Mouse (Mus musculus) heart, postnatal 0 days (tissue): ENCODE results near the gene AI467606. TPM values are rescaled to one million over a fixed set of nuclear protein-coding genes. Genes with fewer than 3 reads are reported as not detected.

Experiments used
- ATAC-seq: fragments of 200-750 bp; cut with Nextera tagmentation; 2 replicates; pipeline ENCODE4 v1.8.0; 2017; ENCODE audit warnings: low read depth, moderate number of reproducible peaks, moderate library complexity; ENCODE audit not compliant: insufficient read depth
- DNase-seq: peaks from one replicate; pipeline ENCODE4 v3.0.0-alpha.2; 2016; ENCODE audit warnings: low spot score
- H3K27ac ChIP-seq: fragments of 300-500 bp; sonication (generic); 2 replicates; pipeline ENCODE4 v1.5.1; 2014; ENCODE audit warnings: low read depth, mild to moderate bottlenecking
- H3K27me3 ChIP-seq: fragments of 300-500 bp; sonication (generic); 2 replicates; pipeline ENCODE4 v1.6.1; 2014; ENCODE audit warnings: low read length, mixed read lengths; ENCODE audit not compliant: control insufficient read depth, insufficient read depth
- H3K36me3 ChIP-seq: fragments of 300-500 bp; sonication (generic); replicated peaks from 2 replicates; pipeline ENCODE4 v1.6.1; 2014; ENCODE audit warnings: low read length, mixed read lengths; ENCODE audit not compliant: control insufficient read depth, insufficient read depth
- H3K4me1 ChIP-seq: fragments of 300-500 bp; sonication (generic); 2 replicates; pipeline ENCODE4 v1.6.1; 2014; ENCODE audit warnings: antibody characterized with exemption; ENCODE audit not compliant: control insufficient read depth, insufficient read depth
- H3K4me2 ChIP-seq: fragments of 300-500 bp; sonication (generic); 2 replicates; pipeline ENCODE4 v1.6.1; 2014; ENCODE audit warnings: low read depth, mild to moderate bottlenecking, low read length, moderate library complexity
- H3K4me3 ChIP-seq: fragments of 300-500 bp; sonication (generic); 2 replicates; pipeline ENCODE4 v1.5.1; 2014; ENCODE audit warnings: low read depth, low read length
- H3K9ac ChIP-seq: fragments of 300-500 bp; sonication (generic); replicated peaks from 2 replicates; pipeline ENCODE4 v1.6.1; 2014; ENCODE audit warnings: low read depth, low read length, mixed read lengths
- H3K9me3 ChIP-seq: fragments of 300-500 bp; sonication (generic); replicated peaks from 2 replicates; pipeline ENCODE4 v1.6.1; 2016; ENCODE audit warnings: low read length; ENCODE audit not compliant: control insufficient read depth
- CTCF ChIP-seq: IDR thresholded peaks from 2 replicates; pipeline ENCODE4 v1.5.1; 2016; ENCODE audit warnings: antibody characterized with exemption, control low read depth, low read depth
- EP300 ChIP-seq: IDR thresholded peaks from 2 replicates; pipeline ENCODE4 v1.6.1; 2016; ENCODE audit warnings: antibody characterized with exemption, low read depth
- WGBS: fragments of 180-500 bp; shearing (Covaris S2); extraction: QIAGEN DNeasy Blood & Tissue Kit; methylation state at CpG from one replicate; pipeline ENCODE4 v1.1.7; 2014; 5-methylcytosine and 5-hydroxymethylcytosine counted together
- polyA plus RNA-seq: library from polyadenylated mRNA; unstranded; fragments of >200 nt; fragmentation: Nextera tagmentation; extraction: Ambion mirVana; gene quantifications from 2 replicates; pipeline ENCODE4 v1.2.1, GENCODE M21; 2015
- total RNA-seq: library from RNA; depleted of rRNA; stranded (reverse); fragments of >200 nt; gene quantifications from 2 replicates; pipeline ENCODE4 v1.2.3, GENCODE M21; 2014; ENCODE audit warnings: low replicate concordance

Gene AI467606
- total and polyA plus RNA-seq, 2 experiments from 2014 or later = 0.50 to 0.94 TPM

DNA sequence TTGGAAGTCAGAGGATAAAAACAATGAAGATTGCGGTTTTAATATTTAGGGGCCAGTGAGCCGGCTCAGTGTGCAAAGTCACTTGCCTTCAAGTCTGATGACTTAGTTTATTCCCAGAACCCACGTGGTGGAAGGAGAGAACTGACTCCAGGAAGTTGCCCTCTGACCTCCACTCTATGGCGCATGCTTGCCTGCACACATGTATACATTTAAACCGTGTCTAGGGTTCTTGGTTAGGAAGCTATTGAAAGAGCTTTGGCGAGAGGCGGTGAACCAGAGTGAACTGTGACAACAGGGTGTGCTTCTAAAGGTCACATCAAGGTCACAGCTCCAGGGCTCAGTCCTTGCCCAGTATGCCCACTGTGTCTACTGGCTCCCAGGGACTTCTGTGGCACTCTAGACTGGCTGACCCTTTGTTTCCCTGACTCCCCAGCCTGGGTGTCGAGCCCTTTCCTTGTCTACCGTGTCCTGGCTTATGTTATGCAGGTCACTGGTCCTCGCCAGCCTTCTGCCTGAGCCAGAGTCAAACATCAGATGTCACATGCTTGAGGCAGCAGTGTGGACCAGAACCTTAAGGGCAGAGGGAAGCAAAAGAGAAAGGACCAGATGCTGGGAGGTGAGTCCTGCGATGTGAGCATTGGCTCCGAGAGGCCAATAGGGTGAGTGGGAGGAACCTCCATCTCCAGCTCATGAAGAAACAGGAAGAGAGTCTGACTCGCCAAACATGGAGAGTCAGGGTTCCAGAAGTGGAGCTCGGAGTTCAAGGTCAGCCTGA lies 27.7 kb downstream of the AI467606 start:
- H3K9me3 ChIP-seq = no peaks in the 10 kb centered on the region
- H3K27me3 ChIP-seq = 0 out of 2 replicates have a peak, but pooled peaks cover 4% of the 10 kb centered on the region
- no peak overlapping the region for H3K4me3 ChIP-seq
- ATAC-seq = no peak
- TF ChIP-seq EP300 = no peak
- TF ChIP-seq CTCF = no peak
- H3K4me2 ChIP-seq = no peak overlapping the region
- H3K4me1 ChIP-seq = peaks cover 8% of the 10 kb centered on the region; the same call in 1 of the 2 replicates
- no peaks in the 10 kb centered on the region for H3K36me3 ChIP-seq
- no peak for DNase-seq
- no peak overlapping the region for H3K27ac ChIP-seq
- 61% methylated on average over 14 of the region's 14 CpGs for WGBS
- no peak overlapping the region for H3K9ac ChIP-seq

DNA sequence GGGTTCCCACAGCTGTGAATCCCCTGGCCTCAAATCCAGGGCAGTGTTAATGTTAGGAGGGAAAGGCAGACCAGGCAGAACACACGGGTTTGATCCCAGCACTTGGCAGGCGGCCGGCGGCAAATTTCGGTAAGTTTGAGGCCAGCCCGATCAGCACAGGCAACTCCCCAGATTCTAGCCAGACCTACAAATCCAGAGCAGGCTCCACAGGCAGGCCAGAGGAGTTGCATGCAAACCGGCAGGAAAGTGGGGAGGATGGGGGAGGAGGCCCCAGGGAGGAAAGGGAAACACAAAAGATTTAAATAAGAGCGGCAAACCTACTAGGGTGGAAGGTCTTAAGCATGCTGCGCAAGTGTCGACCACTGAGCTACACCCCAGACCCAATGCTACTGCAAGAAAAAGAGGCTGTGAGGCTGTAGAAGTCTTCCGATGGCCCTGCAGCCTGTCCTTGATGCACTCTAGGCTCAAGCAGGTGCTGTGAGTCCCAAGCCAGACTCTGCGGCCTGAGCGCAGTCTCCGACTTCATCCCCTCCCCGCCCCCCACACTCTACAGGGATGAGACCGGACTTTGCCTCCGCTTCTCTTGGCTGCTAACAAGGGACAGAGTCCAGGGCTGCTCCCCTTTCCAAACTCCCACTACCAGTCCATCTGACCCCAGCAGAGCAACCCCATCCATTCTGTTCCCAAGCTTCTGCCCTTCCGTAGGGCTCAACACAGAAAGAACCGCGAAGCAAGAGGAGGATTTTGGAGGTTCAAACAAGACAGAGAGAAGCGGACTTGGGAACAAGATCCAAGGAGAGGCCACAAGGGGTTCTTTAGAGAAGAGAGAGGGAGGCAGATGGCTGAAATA lies 30.1 kb downstream of the AI467606 start:
- TF ChIP-seq CTCF = no peak
- TF ChIP-seq EP300 = no peak
- H3K36me3 ChIP-seq = no peaks in the 10 kb centered on the region
- peak overlapping the region; percentile 28; the same call in 1 of the 2 replicates for H3K9ac ChIP-seq
- H3K4me1 ChIP-seq = peaks cover 8% of the 10 kb centered on the region; the same call in 1 of the 2 replicates
- H3K9me3 ChIP-seq = 0 out of 2 replicates have a peak, but pooled peaks cover 6% of the 10 kb centered on the region
- WGBS = 33% methylated on average over 21 of the region's 21 CpGs
- no peak for DNase-seq
- 0 out of 2 replicates have a peak, but pooled peaks cover 4% of the 10 kb centered on the region for H3K27me3 ChIP-seq
- ATAC-seq = no peak
- H3K4me2 ChIP-seq = peak overlapping the region; percentile 28; the same call in 1 of the 2 replicates
- no peak overlapping the region for H3K27ac ChIP-seq
- H3K4me3 ChIP-seq = no peak overlapping the region

DNA sequence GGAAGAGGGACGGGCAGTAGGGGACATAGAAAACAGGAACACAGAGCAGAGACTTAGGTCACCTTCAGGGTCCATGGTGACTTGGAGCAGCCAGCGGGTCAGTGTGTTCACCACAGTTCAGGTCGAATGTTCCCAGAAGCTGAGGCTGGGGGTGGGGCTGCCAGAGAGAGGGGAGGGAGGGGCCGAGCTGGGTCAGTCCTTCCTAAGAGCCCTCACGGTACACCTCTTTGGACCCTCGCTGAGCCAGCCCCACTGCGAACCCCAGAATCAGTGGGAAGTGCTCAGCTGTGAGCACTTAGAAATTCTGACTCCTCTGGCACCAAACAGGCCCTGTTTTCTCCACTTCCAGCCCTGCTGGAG lies 30.7 kb downstream of the AI467606 start, which contains the start of gene Qprt:
Gene Qprt (minus strand): TSS at position 316 of the 360 bp plus-strand sequence.
- no peaks in the 10 kb centered on the region for H3K36me3 ChIP-seq
- DNase-seq (no peak), ATAC-seq (no peak; the same call in 1 of the 2 replicates)
- H3K9me3 ChIP-seq = 0 out of 2 replicates have a peak, but pooled peaks cover 6% of the 10 kb centered on the region
- no peak within 1 kb of the TSS for H3K27ac ChIP-seq
- no peak within 1 kb of the TSS for H3K4me3 ChIP-seq
- H3K9ac ChIP-seq = peak within 1 kb of the TSS; percentile 28; the same call in 1 of the 2 replicates
- 27% methylated on average over 7 of the region's 7 CpGs for whole genome bisulfite sequencing
- H3K4me1 ChIP-seq = peaks cover 8% of the 10 kb centered on the region; the same call in 1 of the 2 replicates
- 0 out of 2 replicates have a peak, but pooled peaks cover 4% of the 10 kb centered on the region for H3K27me3 ChIP-seq
- H3K4me2 ChIP-seq = peak within 1 kb of the TSS; percentile 28; the same call in 1 of the 2 replicates
- TF ChIP-seq EP300 (no peak), CTCF (no peak)

DNA sequence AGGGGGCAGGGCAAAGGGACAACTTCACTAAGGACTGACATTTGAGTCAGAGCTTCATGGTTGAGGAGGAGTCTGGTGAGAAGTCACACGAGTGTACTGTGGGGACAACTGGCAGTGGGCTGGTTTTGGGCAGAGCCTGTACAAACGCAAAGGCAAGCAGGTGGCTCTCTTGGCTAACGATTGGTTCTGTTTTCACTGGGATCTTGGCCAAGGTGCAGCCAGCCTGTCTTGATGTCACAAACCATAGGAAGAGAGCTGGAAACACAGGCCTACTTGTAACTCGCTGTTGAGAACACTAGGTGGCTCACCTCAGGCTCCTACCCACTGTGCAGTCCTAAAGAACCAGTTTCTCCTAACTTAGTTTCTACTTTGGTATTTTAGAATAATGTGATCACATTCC lies 38.5 kb downstream of the AI467606 start:
- Histone ChIP-seq H3K4me2 (no peak overlapping the region), H3K27me3 (no peaks in the 10 kb centered on the region), H3K27ac (no peak overlapping the region), H3K9me3 (0 out of 2 replicates have a peak, but pooled peaks cover 1% of the 10 kb centered on the region), H3K9ac (no peak overlapping the region), H3K4me3 (no peak overlapping the region), H3K4me1 (no peaks in the 10 kb centered on the region), H3K36me3 (no peaks in the 10 kb centered on the region)
- peak; percentile 44; the same call in 1 of the 2 replicates for ATAC-seq
- 10% methylated on average over 4 of the region's 4 CpGs for WGBS
- no peak for TF ChIP-seq EP300
- peak; percentile 62 for TF ChIP-seq CTCF
- DNase-seq = peak; percentile 63

DNA sequence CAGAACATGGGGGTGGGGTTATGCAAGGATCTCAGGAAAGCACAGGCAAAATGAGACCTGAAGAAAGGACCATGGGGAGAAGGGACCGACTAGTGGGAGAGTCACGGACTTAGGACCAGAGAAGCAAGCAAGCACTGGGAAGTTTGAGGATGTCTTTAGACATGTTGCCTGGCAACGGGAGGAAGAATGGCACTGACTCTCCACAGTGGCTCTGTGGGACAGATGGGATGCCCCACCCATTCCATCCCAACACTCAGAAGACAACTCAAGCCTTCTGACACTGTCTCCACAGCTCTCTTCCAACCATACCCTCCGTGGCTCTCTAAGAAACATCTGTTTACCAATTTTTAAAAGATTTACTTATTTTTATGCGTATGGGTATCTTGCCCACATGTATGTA lies 42.0 kb downstream of the AI467606 start:
- H3K4me2 ChIP-seq = no peak overlapping the region
- H3K9ac ChIP-seq = no peak overlapping the region
- H3K9me3 ChIP-seq = no peaks in the 10 kb centered on the region
- H3K27ac ChIP-seq = no peak overlapping the region
- no peak overlapping the region for H3K4me3 ChIP-seq
- DNase-seq (no peak), ATAC-seq (no peak)
- no peaks in the 10 kb centered on the region for H3K36me3 ChIP-seq
- no peaks in the 10 kb centered on the region for H3K4me1 ChIP-seq
- WGBS = 67% methylated on average over 5 of the region's 5 CpGs
- no peaks in the 10 kb centered on the region for H3K27me3 ChIP-seq
- TF ChIP-seq CTCF = no peak
- TF ChIP-seq EP300 = no peak
